Mouse (Mus musculus) granulocyte monocyte progenitor cell, adult 5-6 weeks (primary cell): Measurements from ENCODE around the gene Fezf1. TPM values are rescaled to one million over a fixed set of nuclear protein-coding genes. Genes with fewer than 3 reads are reported as not detected.

Experiments
- ATAC-seq: replicated peaks from 2 replicates; pipeline ENCODE4 v1.8.0; 2016; ENCODE audit warnings: mild to moderate bottlenecking, moderate TSS enrichment, inconsistent platforms; ENCODE audit not compliant: poor library complexity, severe bottlenecking
- total RNA-seq, 2 experiments: library from RNA; stranded (forward) in 1 of 2; stranded (reverse) in 1 of 2; fragments of 200-712, 200-1000 nt in 1 of 2; fragments of >200 nt in 1 of 2; fragmentation: Nextera tagmentation in 1 of 2; gene quantifications; 2 replicates each; pipeline ENCODE4 v1.2.3; 2014 to 2017

Fezf1 gene
- total RNA-seq (2014; fragmentation: Nextera tagmentation) (not detected in 2 replicates), total RNA-seq (2017) (not detected in 2 replicates)

DNA sequence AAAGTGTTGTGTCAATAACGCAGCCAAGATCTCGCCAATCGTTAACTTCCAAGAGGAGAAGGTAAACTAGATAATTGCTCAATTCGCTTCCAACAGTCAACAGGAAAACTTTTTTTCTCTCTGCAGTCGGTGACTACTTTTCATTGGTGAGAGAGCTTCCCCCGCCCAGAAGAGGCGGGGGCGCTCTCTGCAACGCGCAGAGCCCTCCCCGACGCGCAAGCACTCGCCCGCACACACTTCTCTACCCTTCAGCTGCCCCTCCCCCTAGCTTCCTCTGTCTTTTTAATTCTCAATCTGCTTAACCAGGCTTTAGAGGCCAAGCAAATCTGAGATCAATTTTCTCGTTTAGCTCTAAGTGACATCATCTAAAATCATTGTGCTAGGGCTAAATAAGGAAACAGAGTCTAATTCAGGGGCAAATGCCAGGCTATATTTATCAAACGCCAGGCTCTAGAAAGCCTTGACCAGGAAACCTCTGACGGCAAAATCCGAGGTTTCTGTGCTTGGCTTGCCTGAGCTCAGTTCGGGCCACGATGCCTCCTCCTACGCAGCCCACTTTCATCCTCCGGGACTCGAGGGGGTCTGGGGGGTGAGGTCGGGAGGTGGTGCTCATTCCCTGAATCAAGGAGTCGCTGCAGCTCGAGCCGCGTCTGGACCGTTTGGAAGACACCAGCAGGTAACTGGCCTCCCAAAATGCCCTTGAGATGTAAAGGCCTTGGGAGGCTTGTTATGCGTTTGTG lies at the start of gene Fezf1:
Gene Fezf1 (minus strand): TSS at position 50 of the 740 bp plus-strand sequence.
- 0 out of 2 replicates have a peak, but pooled peaks have one; percentile 25 for ATAC-seq

GRCm38 (mm10) chr6:23294685-23295084 lies 46.5 kb upstream of the Fezf1 start:
- ATAC-seq, result no peak

DNA sequence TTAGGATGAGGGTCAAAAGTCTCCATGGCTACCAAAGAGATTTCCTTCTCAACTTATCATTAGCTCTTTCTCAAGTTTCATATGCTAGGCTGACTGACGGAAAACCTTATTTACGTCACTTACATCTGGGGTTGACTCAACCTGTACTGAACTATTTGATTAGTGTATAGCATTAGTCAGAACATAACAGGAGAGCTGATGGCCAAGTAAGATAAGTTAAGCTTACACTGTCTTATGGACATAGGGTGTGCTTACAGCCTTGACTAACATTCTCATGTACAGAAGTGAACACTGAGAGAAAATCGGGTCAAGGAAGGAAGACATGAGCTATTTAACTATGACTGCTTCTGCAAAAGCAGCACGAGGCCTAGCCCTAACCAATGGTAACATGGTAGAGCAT lies 40.6 kb upstream of the Fezf1 start:
- no peak for ATAC-seq

- no peak for ATAC-seq
Observed at GRCm38 (mm10) chr6:23281514-23281820, 33.3 kb upstream of the Fezf1 start.

GRCm38 (mm10) chr6:23280811-23281513 lies 32.8 kb upstream of the Fezf1 start:
- no peak for ATAC-seq

DNA sequence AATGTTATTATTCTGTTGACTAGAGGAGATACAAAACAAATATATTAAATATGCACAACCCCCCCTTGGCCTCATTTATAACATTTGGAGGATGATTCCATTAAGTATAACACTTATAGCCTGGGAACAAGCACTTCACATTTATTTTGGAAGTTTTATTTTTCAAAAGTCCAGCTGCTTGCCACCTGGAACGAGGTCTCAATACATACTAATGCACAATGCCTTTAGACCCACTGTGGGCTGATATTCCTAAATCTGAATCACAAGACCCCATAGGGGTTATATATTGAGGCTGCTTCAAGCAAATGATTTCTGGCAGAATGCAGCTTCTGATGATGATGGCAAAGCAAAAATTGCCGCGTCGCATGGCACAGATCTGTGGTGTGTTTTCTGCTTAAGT lies 25.3 kb upstream of the Fezf1 start:
- ATAC-seq, result no peak

- no peak for ATAC-seq
Observed at GRCm38 (mm10) chr6:23272979-23273378, 24.8 kb upstream of the Fezf1 start.

- no peak for ATAC-seq
Observed at GRCm38 (mm10) chr6:23272542-23272941, 24.4 kb upstream of the Fezf1 start.

DNA sequence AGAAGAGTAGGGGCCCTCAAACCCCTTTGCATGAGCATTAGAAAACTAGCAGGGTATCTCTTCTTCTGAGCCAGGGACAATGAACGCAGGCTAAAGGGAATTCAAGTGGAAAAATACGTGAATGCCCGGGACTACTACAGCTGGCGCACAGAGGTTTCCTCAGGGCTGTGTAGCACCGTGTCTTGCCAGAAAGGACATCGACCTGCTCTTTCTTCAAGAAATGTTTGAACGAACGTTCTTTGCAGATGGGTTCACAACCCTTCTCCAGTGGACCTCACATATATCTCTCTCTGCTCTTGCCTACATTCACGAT lies 12.5 kb upstream of the Fezf1 start:
- ATAC-seq, result no peak

DNA sequence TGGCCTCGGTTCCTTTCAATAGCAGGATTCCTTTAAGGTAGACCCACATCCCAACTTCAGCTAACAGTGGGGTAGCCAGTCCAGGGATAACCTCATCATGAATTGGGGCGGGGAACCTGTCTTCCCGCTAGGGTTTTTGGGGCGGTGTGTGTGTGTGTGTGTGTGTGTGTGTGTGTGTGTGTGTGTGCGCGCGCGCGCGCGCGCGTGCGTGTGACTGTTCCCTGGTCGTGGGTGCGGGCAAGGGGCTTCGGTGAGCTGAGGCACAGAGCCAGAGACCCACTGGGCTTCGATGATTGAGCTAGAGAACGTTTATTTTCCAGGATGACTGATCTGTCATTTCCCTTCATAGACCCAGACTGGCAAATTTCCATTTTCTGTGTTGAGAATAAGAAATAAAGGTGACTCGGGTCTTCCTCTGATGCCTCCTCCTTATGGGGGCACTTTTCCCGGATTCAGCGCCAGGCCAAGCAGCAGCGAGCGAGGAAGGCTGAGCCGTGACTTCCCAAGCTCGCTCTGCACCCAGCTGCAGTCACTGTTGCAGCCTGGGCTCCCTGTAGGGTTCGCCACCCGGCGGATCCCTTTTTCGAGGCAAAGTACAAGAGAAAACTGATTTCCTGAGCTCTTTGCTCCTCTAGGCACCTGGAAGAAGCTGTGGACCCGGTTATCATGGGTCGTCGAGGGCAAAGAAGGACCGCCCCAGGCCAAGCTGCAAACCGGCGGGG lies 12.0 kb upstream of the Fezf1 start:
- no peak for ATAC-seq

GRCm38 (mm10) chr6:23257981-23258380 lies 9.8 kb upstream of the Fezf1 start:
- ATAC-seq, result no peak

DNA sequence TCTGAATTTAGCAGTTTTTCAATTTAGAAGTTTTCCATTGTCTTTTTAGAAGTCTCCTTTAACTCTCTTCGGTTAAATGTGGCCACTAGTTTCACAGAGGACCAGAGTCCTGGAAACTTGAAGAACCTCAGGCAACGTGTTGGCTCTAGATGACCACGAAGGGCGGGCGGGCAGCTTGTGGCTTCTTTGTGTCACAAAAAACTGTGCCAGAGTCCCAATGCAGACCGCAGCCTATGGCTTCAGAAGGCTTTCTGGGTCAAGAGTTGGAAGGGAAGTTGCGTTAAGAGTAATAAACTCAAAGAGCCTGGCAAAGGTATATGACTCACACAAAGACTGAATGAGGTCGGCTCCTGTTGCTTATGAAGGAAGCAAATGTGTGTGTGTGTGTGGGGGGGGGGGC lies 7.0 kb upstream of the Fezf1 start:
- ATAC-seq, result peak; percentile 37

GRCm38 (mm10) chr6:23254644-23255043 lies 6.5 kb upstream of the Fezf1 start:
- ATAC-seq, result no peak

DNA sequence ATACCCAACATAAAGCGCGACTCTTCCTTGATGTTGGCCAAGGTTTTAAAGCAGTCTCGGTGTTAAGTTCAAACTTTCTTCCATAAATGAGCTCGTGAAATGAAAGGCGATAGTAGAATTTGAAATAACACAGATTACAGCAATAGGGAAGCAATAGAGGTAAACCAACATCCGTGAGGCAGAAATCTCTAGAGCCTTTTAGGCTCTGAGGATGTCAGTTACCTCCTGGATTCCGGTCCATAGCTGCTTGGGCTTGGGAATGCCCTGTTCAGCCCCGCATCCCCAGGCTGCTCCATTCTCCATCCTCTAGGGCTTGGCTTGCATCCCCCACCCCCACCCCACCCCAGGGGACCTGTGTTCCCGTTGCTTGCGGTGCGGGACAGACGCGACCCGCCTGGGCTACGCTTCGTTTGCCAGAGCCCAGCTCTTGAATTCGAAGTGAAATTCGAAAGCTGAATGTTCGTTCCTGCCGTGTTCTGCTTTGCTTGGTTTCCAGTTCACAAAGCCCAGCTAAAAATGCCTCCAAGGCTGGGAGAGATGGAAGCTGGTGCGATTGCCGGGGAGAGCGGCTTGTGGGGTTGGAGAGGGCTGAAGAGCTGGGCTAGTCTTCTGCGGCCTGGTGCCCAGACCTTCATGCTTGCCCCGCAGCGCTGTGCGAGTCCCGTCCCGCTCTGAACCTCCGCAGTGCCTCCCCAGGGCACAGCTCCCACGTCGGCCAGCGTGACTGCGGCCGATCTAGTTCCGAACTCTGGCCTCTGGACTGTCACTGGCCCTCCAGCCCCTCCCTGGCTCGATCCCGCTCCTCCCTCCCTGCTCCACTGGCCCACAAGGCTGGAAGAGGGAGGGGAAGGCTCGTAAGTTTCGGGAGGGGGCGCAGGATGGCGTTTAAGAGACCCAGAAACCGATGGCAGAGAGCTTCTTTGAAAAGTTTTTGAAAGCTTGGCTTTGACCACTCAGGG lies 5.5 kb upstream of the Fezf1 start:
- no peak for ATAC-seq

DNA sequence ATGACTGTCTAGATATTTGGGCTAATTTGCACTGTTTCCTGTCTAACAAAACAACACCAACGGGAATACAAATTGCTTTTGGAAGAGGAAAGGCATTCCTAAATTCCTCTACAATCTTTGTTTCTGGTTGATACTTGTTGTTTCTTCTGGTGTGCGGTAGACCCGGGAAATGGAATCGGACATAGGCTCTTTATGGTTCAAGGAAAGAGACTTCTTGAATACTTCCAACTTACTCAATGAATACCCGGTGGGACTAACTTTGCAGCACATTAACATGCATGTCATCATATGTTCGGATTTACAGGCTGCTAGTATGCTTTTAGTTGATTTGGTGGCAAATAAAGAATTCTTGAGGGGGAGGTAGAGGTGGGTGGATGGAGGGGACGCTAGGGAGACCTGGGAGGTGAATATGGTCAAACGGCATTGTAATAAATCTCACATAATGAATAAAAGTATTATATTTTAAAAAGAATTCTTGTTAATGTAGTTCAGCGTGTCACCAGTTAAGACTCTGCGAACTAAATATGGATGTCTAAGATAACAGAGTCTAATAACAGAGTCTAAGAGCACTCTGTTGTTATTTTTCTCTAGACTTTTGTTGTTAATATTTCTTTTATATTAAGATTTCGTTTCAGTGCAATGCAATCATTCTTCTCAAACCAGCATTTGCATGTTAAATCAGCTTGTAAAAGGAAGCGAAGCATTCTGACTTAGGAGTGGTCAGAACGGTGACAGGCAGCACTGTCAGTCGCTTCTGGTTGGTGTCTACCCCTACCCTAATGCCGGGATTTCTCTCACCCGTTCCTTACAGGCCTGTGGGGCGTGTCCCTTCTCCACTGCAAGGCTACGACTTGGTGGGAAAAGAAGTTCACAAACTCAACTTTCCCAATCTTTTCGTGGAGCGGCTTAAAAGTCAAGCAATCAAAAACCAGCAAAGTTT lies 4.3 kb upstream of the Fezf1 start:
- no peak for ATAC-seq

DNA sequence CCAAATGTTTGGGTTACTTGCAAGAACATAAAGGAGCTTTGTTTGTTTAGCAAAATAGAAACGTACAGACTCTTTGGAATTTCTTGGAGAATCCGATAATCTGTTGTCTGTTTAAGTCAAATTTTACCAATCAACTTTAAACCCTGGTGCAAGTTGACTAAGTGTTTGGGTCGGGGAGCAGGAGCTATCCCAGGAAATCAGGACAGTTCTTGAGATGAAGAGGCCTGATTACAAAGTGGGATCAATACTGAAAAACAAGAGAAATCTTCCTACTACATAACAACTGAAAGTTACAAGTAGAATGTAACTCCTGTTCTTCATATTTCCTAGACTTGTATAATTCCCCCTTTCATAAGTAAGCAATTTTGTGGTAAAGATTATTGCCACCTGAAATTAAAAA lies 3.3 kb upstream of the Fezf1 start:
- ATAC-seq, result no peak

GRCm38 (mm10) chr6:23250288-23250955 lies 2.3 kb upstream of the Fezf1 start:
- ATAC-seq, result no peak

- no peak for ATAC-seq
Observed at GRCm38 (mm10) chr6:23249616-23250287, 1.6 kb upstream of the Fezf1 start.
